Mouse (Mus musculus) MEL (cell line): ENCODE measurements around the gene Ppp1r18. TPM values are rescaled to one million over a fixed set of nuclear protein-coding genes. Genes with fewer than 3 reads are reported as not detected.

Experiments
- DNase-seq: peaks from one replicate; pipeline ENCODE4 v3.0.0; 2011; ENCODE audit warnings: low read depth, low spot score
- H3K27ac ChIP-seq: 2 replicates; pipeline ENCODE4 v1.5.1; 2012; ENCODE audit warnings: low read depth, mild to moderate bottlenecking, control low read depth, low read length, moderate library complexity; ENCODE audit not compliant: control insufficient read depth
- H3K27me3 ChIP-seq, 2 experiments: fragments of 150-350 bp in 1 of 2; sonication (generic) in 1 of 2; 2 replicates each; pipeline ENCODE4 v1.6.1; 2012; ENCODE audit warnings: low read length in 2 of 2, mild to moderate bottlenecking in 2 of 2, improper control_type of control experiment in 1 of 2, moderate library complexity in 1 of 2; ENCODE audit not compliant: insufficient read depth in 2 of 2, control insufficient read depth in 1 of 2
- H3K36me3 ChIP-seq, 2 experiments: 2 replicates each; pipeline ENCODE4 v1.6.1; 2012 to 2014; ENCODE audit warnings: low read length in 2 of 2, improper control_type of control experiment in 1 of 2, inconsistent platforms in 1 of 2, mild to moderate bottlenecking in 1 of 2; ENCODE audit not compliant: insufficient read depth in 2 of 2, control insufficient read depth in 1 of 2
- H3K4me1 ChIP-seq, 2 experiments: fragments of 150-350 bp in 1 of 2; sonication (generic) in 1 of 2; 2 replicates each; pipeline ENCODE4 v1.6.1; 2012; ENCODE audit warnings: low read length in 2 of 2, improper control_type of control experiment in 1 of 2, mild to moderate bottlenecking in 1 of 2; ENCODE audit not compliant: insufficient read depth in 2 of 2, control insufficient read depth in 1 of 2
- H3K4me3 ChIP-seq, 2 experiments: fragments of 150-350 bp in 1 of 2; sonication (generic) in 1 of 2; 2 replicates each; pipeline ENCODE4 v1.5.1; 2012; ENCODE audit warnings: low read depth in 2 of 2, low read length in 2 of 2, mild to moderate bottlenecking in 2 of 2, moderate library complexity in 2 of 2, control low read depth in 1 of 2, improper control_type of control experiment in 1 of 2; ENCODE audit not compliant: control insufficient read depth in 1 of 2, insufficient read depth in 1 of 2
- H3K79me2 ChIP-seq: 2 replicates; pipeline ENCODE4 v1.6.1; 2012; ENCODE audit warnings: mild to moderate bottlenecking, low read length, moderate library complexity; ENCODE audit not compliant: control insufficient read depth, poor library complexity, insufficient read depth
- H3K9ac ChIP-seq: 2 replicates; pipeline ENCODE4 v1.6.1; 2012; ENCODE audit warnings: low read depth, mild to moderate bottlenecking, control low read depth, low read length, moderate library complexity; ENCODE audit not compliant: control insufficient read depth, poor library complexity, severe bottlenecking
- H3K9me3 ChIP-seq: fragments of 150-350 bp; sonication (generic); replicated peaks from 2 replicates; pipeline ENCODE4 v1.6.1; 2012; ENCODE audit warnings: mild to moderate bottlenecking, low read length, improper control_type of control experiment, moderate library complexity; ENCODE audit not compliant: insufficient read depth
- BHLHE40 ChIP-seq: IDR thresholded peaks from 2 replicates; pipeline ENCODE4 v1.6.1; 2012; ENCODE audit warnings: low read depth, mild to moderate bottlenecking, inconsistent platforms, low read length, improper control_type of control experiment, borderline replicate concordance
- CHD2 ChIP-seq: IDR thresholded peaks from 2 replicates; pipeline ENCODE4 v1.6.1; 2011; ENCODE audit warnings: low read length, improper control_type of control experiment
- CTCF ChIP-seq, 3 experiments: IDR thresholded peaks in 2 of 3; conservative IDR thresholded peaks in 1 of 3; 2 replicates each; pipeline ENCODE4 v1.5.1; 2011 to 2012; ENCODE audit warnings: low read length in 3 of 3, low read depth in 2 of 3, mild to moderate bottlenecking in 2 of 3, improper control_type of control experiment in 1 of 3, inconsistent platforms in 1 of 3, mixed read lengths in 1 of 3, moderate library complexity in 1 of 3; ENCODE audit not compliant: control insufficient read depth in 1 of 3, insufficient read depth in 1 of 3, poor library complexity in 1 of 3, severe bottlenecking in 1 of 3
- E2F4 ChIP-seq: IDR thresholded peaks from 2 replicates; pipeline ENCODE4 v1.6.1; 2011; ENCODE audit warnings: low read depth, low read length, improper control_type of control experiment, borderline replicate concordance
- ELF1 ChIP-seq: IDR thresholded peaks from 2 replicates; pipeline ENCODE4 v1.6.1; 2014; ENCODE audit warnings: low read depth, mild to moderate bottlenecking, inconsistent platforms, low read length, improper control_type of control experiment, moderate library complexity
- ETS1 ChIP-seq: IDR thresholded peaks from 2 replicates; pipeline ENCODE4 v1.6.1; 2012; ENCODE audit warnings: low read depth, mild to moderate bottlenecking, inconsistent platforms, low read length, improper control_type of control experiment, moderate library complexity
- GABPA ChIP-seq: IDR thresholded peaks from 2 replicates; pipeline ENCODE4 v1.6.1; 2012; ENCODE audit warnings: low read depth, mild to moderate bottlenecking, inconsistent platforms, low read length, improper control_type of control experiment, moderate library complexity
- GATA1 ChIP-seq: IDR thresholded peaks from 2 replicates; pipeline ENCODE4 v1.6.1; 2011; ENCODE audit warnings: low read depth, low read length, improper control_type of control experiment
- HCFC1 ChIP-seq: IDR thresholded peaks from 2 replicates; pipeline ENCODE4 v1.6.1; 2012; ENCODE audit warnings: low read depth, mild to moderate bottlenecking, inconsistent platforms, low read length, improper control_type of control experiment, moderate library complexity
- JUND ChIP-seq: IDR thresholded peaks from 2 replicates; pipeline ENCODE4 v1.6.1; 2011; ENCODE audit warnings: low read depth, mild to moderate bottlenecking, improper control_type of control experiment, low read length
- KAT2A ChIP-seq: conservative IDR thresholded peaks from 2 replicates; pipeline ENCODE4 v1.6.1; 2012; ENCODE audit warnings: low read depth, low read length, improper control_type of control experiment, inconsistent platforms
- MAZ ChIP-seq: IDR thresholded peaks from 2 replicates; pipeline ENCODE4 v1.6.1; 2012; ENCODE audit warnings: low read depth, mild to moderate bottlenecking, inconsistent platforms, low read length, improper control_type of control experiment
- MEF2A ChIP-seq: IDR thresholded peaks from 2 replicates; pipeline ENCODE4 v1.6.1; 2014; ENCODE audit warnings: low read depth, mild to moderate bottlenecking, inconsistent platforms, low read length, improper control_type of control experiment; ENCODE audit not compliant: poor library complexity, insufficient replicate concordance, severe bottlenecking; ENCODE audit errors: extremely low read depth
- MXI1 ChIP-seq: IDR thresholded peaks from 2 replicates; pipeline ENCODE4 v1.6.1; 2011; ENCODE audit warnings: mild to moderate bottlenecking, low read depth, low read length, improper control_type of control experiment
- MYC ChIP-seq: IDR thresholded peaks from 2 replicates; pipeline ENCODE4 v1.6.1; 2011; ENCODE audit warnings: low read depth, mild to moderate bottlenecking, low read length, improper control_type of control experiment, moderate library complexity
- NELFE ChIP-seq: IDR thresholded peaks from 2 replicates; pipeline ENCODE4 v1.6.1; 2011; ENCODE audit warnings: low read depth, low read length, improper control_type of control experiment
- NRF1 ChIP-seq: IDR thresholded peaks from 2 replicates; pipeline ENCODE4 v1.6.1; 2014; ENCODE audit warnings: low read depth, mild to moderate bottlenecking, inconsistent platforms, low read length, improper control_type of control experiment, moderate library complexity; ENCODE audit not compliant: poor library complexity, insufficient read depth, severe bottlenecking
- POLR2A ChIP-seq, 2 experiments: IDR thresholded peaks; 2 replicates each; pipeline ENCODE4 v1.6.1; 2011 to 2012; ENCODE audit warnings: low read length in 2 of 2, mild to moderate bottlenecking in 2 of 2, control low read depth in 1 of 2, improper control_type of control experiment in 1 of 2, low read depth in 1 of 2, moderate library complexity in 1 of 2; ENCODE audit not compliant: control insufficient read depth in 1 of 2, insufficient read depth in 1 of 2, poor library complexity in 1 of 2
- POLR2AphosphoS2 ChIP-seq: IDR thresholded peaks from 2 replicates; pipeline ENCODE4 v1.6.1; 2011; ENCODE audit warnings: low read length, improper control_type of control experiment
- POLR2AphosphoS5 ChIP-seq: IDR thresholded peaks from 2 replicates; pipeline ENCODE4 v1.6.1; 2012; ENCODE audit warnings: low read depth, borderline replicate concordance, mild to moderate bottlenecking, inconsistent platforms, low read length, moderate library complexity, mixed read lengths
- RAD21 ChIP-seq: IDR thresholded peaks from 2 replicates; pipeline ENCODE4 v1.6.1; 2011; ENCODE audit warnings: mild to moderate bottlenecking, low read depth, low read length, improper control_type of control experiment
- RCOR1 ChIP-seq: IDR thresholded peaks from 2 replicates; pipeline ENCODE4 v1.6.1; 2012; ENCODE audit warnings: low read depth, mild to moderate bottlenecking, inconsistent platforms, low read length, improper control_type of control experiment
- SIN3A ChIP-seq: IDR thresholded peaks from 2 replicates; pipeline ENCODE4 v1.6.1; 2012; ENCODE audit warnings: low read length, improper control_type of control experiment, inconsistent platforms
- SMC3 ChIP-seq: IDR thresholded peaks from 2 replicates; pipeline ENCODE4 v1.6.1; 2011; ENCODE audit warnings: low read depth, low read length, improper control_type of control experiment
- TAL1 ChIP-seq: IDR thresholded peaks from 2 replicates; pipeline ENCODE4 v1.6.1; 2012; ENCODE audit warnings: mild to moderate bottlenecking, inconsistent platforms, low read length, moderate library complexity, mixed read lengths
- TBP ChIP-seq: IDR thresholded peaks from 2 replicates; pipeline ENCODE4 v1.8.0; 2011; ENCODE audit warnings: low read depth, low read length, improper control_type of control experiment
- TCF12 ChIP-seq: IDR thresholded peaks from 2 replicates; pipeline ENCODE4 v1.6.1; 2014; ENCODE audit warnings: low read depth, mild to moderate bottlenecking, inconsistent platforms, low read length, improper control_type of control experiment, moderate library complexity
- UBTF ChIP-seq: IDR thresholded peaks from 2 replicates; pipeline ENCODE4 v1.6.1; 2012; ENCODE audit warnings: low read depth, mild to moderate bottlenecking, inconsistent platforms, low read length, improper control_type of control experiment, moderate library complexity, borderline replicate concordance; ENCODE audit not compliant: insufficient read depth
- USF1 ChIP-seq: IDR thresholded peaks from 2 replicates; pipeline ENCODE4 v1.6.1; 2014; ENCODE audit warnings: low read depth, mild to moderate bottlenecking, inconsistent platforms, low read length, improper control_type of control experiment, moderate library complexity
- USF2 ChIP-seq, 2 experiments: IDR thresholded peaks; 2 replicates each; pipeline ENCODE4 v1.6.1; 2011 to 2012; ENCODE audit warnings: improper control_type of control experiment in 2 of 2, low read length in 2 of 2, borderline replicate concordance in 1 of 2, inconsistent platforms in 1 of 2, low read depth in 1 of 2, mild to moderate bottlenecking in 1 of 2; ENCODE audit not compliant: insufficient read depth in 1 of 2
- ZC3H11A ChIP-seq: IDR thresholded peaks from 2 replicates; pipeline ENCODE4 v1.6.1; 2012; ENCODE audit warnings: low read depth, mild to moderate bottlenecking, inconsistent platforms, low read length, improper control_type of control experiment
- ZKSCAN1 ChIP-seq: IDR thresholded peaks from 2 replicates; pipeline ENCODE4 v1.6.1; 2012; ENCODE audit warnings: low read depth, mild to moderate bottlenecking, inconsistent platforms, low read length, improper control_type of control experiment, moderate library complexity
- polyA plus RNA-seq, 2 experiments: library from polyadenylated mRNA; stranded (reverse) in 1 of 2; unstranded in 1 of 2; fragments of >175 nt in 1 of 2; fragments of >200 nt in 1 of 2; gene quantifications; 2 replicates each; pipeline versions ENCODE4 v1.2.1 to v1.2.4; 2012; ENCODE audit warnings: low replicate concordance in 2 of 2, low read depth in 1 of 2; ENCODE audit not compliant: insufficient read length in 2 of 2, insufficient read depth in 1 of 2, missing spikeins in 1 of 2
- total RNA-seq: library from RNA; depleted of rRNA; stranded (reverse); fragments of 300-350 nt; gene quantifications from 2 replicates; pipeline ENCODE4 v1.2.3, GENCODE M21; 2012

Gene Ppp1r18
- total and polyA plus RNA-seq, 3 experiments, result 10.1 to 36.2 TPM; not detected in 1

GRCm38 (mm10) chr17:35879245-35880057 is 14.1 kb downstream of the Ppp1r18 start, which contains the start of gene Dhx16:
Gene Dhx16, plus strand, starts transcription at chr17:35879819.
- peaks cover 14% of the 10 kb centered on the region for H3K79me2 ChIP-seq
- no peaks in the 10 kb centered on the region for H3K9me3 ChIP-seq
- H3K9ac ChIP-seq, result peak within 1 kb of the TSS; percentile 89
- H3K4me1 ChIP-seq, result peaks cover 2 to 12% of the 10 kb centered on the region in 2 experiments; a peak in 3 of 4 replicates
- peak; percentile 37; the same call in 1 of the 2 replicates for TF ChIP-seq POLR2AphosphoS2
- peak; percentile 49; the same call in 1 of the 2 replicates for TF ChIP-seq GABPA
- peak; percentile 91; the same call in 1 of the 2 replicates for TF ChIP-seq MXI1
- peak; percentile 25; the same call in 1 of the 2 replicates for TF ChIP-seq E2F4
- peak; percentile 59 to 83 for TF ChIP-seq POLR2A (IDR thresholded peaks at IDR 0.05; ENCODE audit: control insufficient read depth in 1 of 2, insufficient read depth in 1 of 2, low read depth in 1 of 2, low read length in 2 of 2, poor library complexity in 1 of 2)
- TF ChIP-seq USF2 (IDR thresholded peaks at IDR 0.05; ENCODE audit: borderline replicate concordance in 1 of 2, insufficient read depth in 1 of 2, low read depth in 1 of 2, low read length in 2 of 2), result no peak
- peak; percentile 32 for TF ChIP-seq ZC3H11A
- TF ChIP-seq UBTF, result no peak
- TF ChIP-seq RAD21, result peak; percentile 56
- TF ChIP-seq KAT2A, result peak; percentile 85
- TF ChIP-seq ETS1, result peak; percentile 67
- peak; percentile 46; the same call in 1 of the 2 replicates for TF ChIP-seq TCF12
- TF ChIP-seq POLR2AphosphoS5, result no peak
- 0 out of 2 replicates have a peak, but pooled peaks have one; percentile 52 for TF ChIP-seq TBP
- TF ChIP-seq MAZ, result peak; percentile 20; the same call in 1 of the 2 replicates
- TF ChIP-seq BHLHE40, result no peak
- TF ChIP-seq SIN3A, result peak; percentile 97
- TF ChIP-seq ZKSCAN1, result 0 out of 2 replicates have a peak, but pooled peaks have one; percentile 45
- peak; percentile 72 for TF ChIP-seq SMC3
- TF ChIP-seq CHD2, result no peak
- no peak; the same call in 1 of the 2 replicates for TF ChIP-seq RCOR1
- peak; percentile 70 for TF ChIP-seq NELFE
- peak; percentile 42; the same call in 1 of the 2 replicates for TF ChIP-seq GATA1
- TF ChIP-seq CTCF (IDR thresholded peaks at IDR 0.05 in 2 of 3, conservative IDR thresholded peaks at IDR 0.05 in 1 of 3; ENCODE audit: control insufficient read depth in 1 of 3, insufficient read depth in 1 of 3, low read depth in 2 of 3, low read length in 3 of 3, poor library complexity in 1 of 3, severe bottlenecking in 1 of 3), result peak; percentile 61 to 89 (median 79)
- no peak for TF ChIP-seq TAL1
- TF ChIP-seq ELF1, result peak; percentile 99
- 0 out of 2 replicates have a peak, but pooled peaks have one; percentile 36 for TF ChIP-seq MYC
- TF ChIP-seq USF1, result 0 out of 2 replicates have a peak, but pooled peaks have one; percentile 20
- TF ChIP-seq NRF1, result peak; percentile 61
- peak; percentile 96 for TF ChIP-seq HCFC1
- TF ChIP-seq MEF2A, result 0 out of 2 replicates have a peak, but pooled peaks have one; percentile 23
- TF ChIP-seq JUND, result no peak
- TF ChIP-seq, all 39 proteins: peak for 24
- Histone ChIP-seq H3K4me3 (peak within 1 kb of the TSS; percentile 87 to 92), H3K27ac (peak within 1 kb of the TSS; percentile 54), H3K27me3 (no peaks in the 10 kb centered on the region), H3K36me3 (peaks cover 0 to 8% of the 10 kb centered on the region in 2 experiments; a peak in 3 of 4 replicates)
- DNase-seq, result peak; percentile 98
